Mouse (Mus musculus) hindbrain, embryonic 16.5 days (tissue): ENCODE measurements around the gene Ccl20. TPM values are rescaled to one million over a fixed set of nuclear protein-coding genes. Genes with fewer than 3 reads are reported as not detected.

Source experiments
- ATAC-seq: fragments of 200-750 bp; cut with Nextera tagmentation; 2 replicates; pipeline ENCODE4 v1.8.0; 2017; ENCODE audit warnings: moderate TSS enrichment, moderate library complexity
- H3K27ac ChIP-seq: fragments of 300-500 bp; sonication (generic); 2 replicates; pipeline ENCODE4 v1.5.1; 2014; ENCODE audit warnings: low read depth, mild to moderate bottlenecking, control low read depth, low read length, moderate library complexity
- H3K27me3 ChIP-seq: fragments of 300-500 bp; sonication (generic); replicated peaks from 2 replicates; pipeline ENCODE4 v1.6.1; 2014; ENCODE audit warnings: low read length; ENCODE audit not compliant: control insufficient read depth, insufficient read depth
- H3K36me3 ChIP-seq: fragments of 300-500 bp; sonication (generic); 2 replicates; pipeline ENCODE4 v1.6.1; 2014; ENCODE audit warnings: mild to moderate bottlenecking, low read length, moderate library complexity, mixed read lengths; ENCODE audit not compliant: control insufficient read depth, insufficient read depth
- H3K4me1 ChIP-seq: fragments of 300-500 bp; sonication (generic); 2 replicates; pipeline ENCODE4 v1.6.1; 2014; ENCODE audit warnings: low read depth, low read length; ENCODE audit not compliant: control insufficient read depth, insufficient read depth
- H3K4me2 ChIP-seq: fragments of 300-500 bp; sonication (generic); 2 replicates; pipeline ENCODE4 v1.6.1; 2014; ENCODE audit warnings: mild to moderate bottlenecking, low read length, control low read depth, moderate library complexity
- H3K4me3 ChIP-seq: fragments of 300-500 bp; sonication (generic); 2 replicates; pipeline ENCODE4 v1.5.1; 2014; ENCODE audit warnings: mild to moderate bottlenecking, low read length, control low read depth, moderate library complexity
- H3K9ac ChIP-seq: fragments of 300-500 bp; sonication (generic); 2 replicates; pipeline ENCODE4 v1.6.1; 2014; ENCODE audit warnings: low read depth, mild to moderate bottlenecking, control low read depth, low read length, moderate library complexity
- H3K9me3 ChIP-seq: fragments of 300-500 bp; sonication (generic); 2 replicates; pipeline ENCODE4 v1.6.1; 2014; ENCODE audit warnings: mild to moderate bottlenecking, low read length, moderate library complexity; ENCODE audit not compliant: control insufficient read depth
- WGBS: fragments of 180-500 bp; shearing (Covaris S2); extraction: QIAGEN DNeasy Blood & Tissue Kit; methylation state at CpG from one replicate; pipeline ENCODE4 v1.1.7; 2014; 5-methylcytosine and 5-hydroxymethylcytosine counted together
- polyA plus RNA-seq: library from polyadenylated mRNA; unstranded; fragments of >200 nt; fragmentation: Nextera tagmentation; extraction: Ambion mirVana; gene quantifications from 2 replicates; pipeline ENCODE4 v1.2.1, GENCODE M21; 2015

Ccl20 gene
- polyA plus RNA-seq, 1 experiment from 2014 or later, result not detected

- no peaks in the 10 kb centered on the region for H3K27me3 ChIP-seq
- no peaks in the 10 kb centered on the region for H3K9me3 ChIP-seq
- H3K9ac ChIP-seq, result no peak overlapping the region
- H3K4me1 ChIP-seq, result no peaks in the 10 kb centered on the region
- H3K27ac ChIP-seq, result no peak overlapping the region
- no peaks in the 10 kb centered on the region for H3K36me3 ChIP-seq
- ATAC-seq, result no peak
- WGBS, result 83% methylated on average over 3 of the region's 3 CpGs
- no peak overlapping the region for H3K4me3 ChIP-seq
- no peak overlapping the region for H3K4me2 ChIP-seq
Observed at GRCm38 (mm10) chr1:83120312-83120711, 3.7 kb downstream of the Ccl20 start.

- H3K27me3 ChIP-seq, result no peaks in the 10 kb centered on the region
- ATAC-seq, result no peak
- no peak overlapping the region for H3K4me2 ChIP-seq
- no peak overlapping the region for H3K4me3 ChIP-seq
- H3K9ac ChIP-seq, result no peak overlapping the region
- no peak overlapping the region for H3K27ac ChIP-seq
- WGBS, result 100% methylated on average over 2 of the region's 2 CpGs
- no peaks in the 10 kb centered on the region for H3K36me3 ChIP-seq
- no peaks in the 10 kb centered on the region for H3K9me3 ChIP-seq
- no peaks in the 10 kb centered on the region for H3K4me1 ChIP-seq
Observed at GRCm38 (mm10) chr1:83123201-83123600, 6.6 kb downstream of the Ccl20 start.

GRCm38 (mm10) chr1:83135829-83136228 is 19.3 kb downstream of the Ccl20 start:
- no peak overlapping the region for H3K9ac ChIP-seq
- H3K27me3 ChIP-seq, result no peaks in the 10 kb centered on the region
- no peaks in the 10 kb centered on the region for H3K9me3 ChIP-seq
- H3K4me2 ChIP-seq, result no peak overlapping the region
- 84% methylated on average over 7 of the region's 7 CpGs for WGBS
- H3K4me1 ChIP-seq, result no peaks in the 10 kb centered on the region
- ATAC-seq, result no peak
- no peaks in the 10 kb centered on the region for H3K36me3 ChIP-seq
- H3K27ac ChIP-seq, result no peak overlapping the region
- H3K4me3 ChIP-seq, result no peak overlapping the region

GRCm38 (mm10) chr1:83137847-83138246 is 21.3 kb downstream of the Ccl20 start:
- Histone ChIP-seq H3K4me1 (no peaks in the 10 kb centered on the region), H3K4me2 (no peak overlapping the region), H3K9ac (no peak overlapping the region), H3K4me3 (no peak overlapping the region), H3K27ac (no peak overlapping the region), H3K27me3 (no peaks in the 10 kb centered on the region), H3K9me3 (no peaks in the 10 kb centered on the region), H3K36me3 (no peaks in the 10 kb centered on the region)
- ATAC-seq, result no peak
- 90% methylated on average over 8 of the region's 8 CpGs for WGBS

GRCm38 (mm10) chr1:83138721-83139120 is 22.2 kb downstream of the Ccl20 start:
- Histone ChIP-seq H3K9me3 (no peaks in the 10 kb centered on the region), H3K27ac (no peak overlapping the region), H3K4me3 (no peak overlapping the region), H3K27me3 (no peaks in the 10 kb centered on the region), H3K9ac (no peak overlapping the region), H3K36me3 (no peaks in the 10 kb centered on the region), H3K4me1 (no peaks in the 10 kb centered on the region), H3K4me2 (no peak overlapping the region)
- 82% methylated on average over 6 of the region's 6 CpGs for WGBS
- no peak for ATAC-seq

- no peaks in the 10 kb centered on the region for H3K27me3 ChIP-seq
- H3K4me3 ChIP-seq, result no peak overlapping the region
- no peaks in the 10 kb centered on the region for H3K9me3 ChIP-seq
- H3K9ac ChIP-seq, result no peak overlapping the region
- no peaks in the 10 kb centered on the region for H3K4me1 ChIP-seq
- no peaks in the 10 kb centered on the region for H3K36me3 ChIP-seq
- no peak for ATAC-seq
- no peak overlapping the region for H3K4me2 ChIP-seq
- H3K27ac ChIP-seq, result no peak overlapping the region
- WGBS, result 89% methylated on average over 8 of the region's 8 CpGs
Observed at GRCm38 (mm10) chr1:83141510-83141909, 24.9 kb downstream of the Ccl20 start.

- H3K4me3 ChIP-seq, result no peak overlapping the region
- WGBS, result 86% methylated on average over 5 of the region's 5 CpGs
Observed at GRCm38 (mm10) chr1:83142055-83142454, 25.5 kb downstream of the Ccl20 start.

GRCm38 (mm10) chr1:83146547-83146946 is 30.0 kb downstream of the Ccl20 start:
- no peaks in the 10 kb centered on the region for H3K36me3 ChIP-seq
- ATAC-seq, result no peak
- 92% methylated on average over 2 of the region's 2 CpGs for WGBS
- H3K27me3 ChIP-seq, result no peaks in the 10 kb centered on the region
- H3K9ac ChIP-seq, result no peak overlapping the region
- no peak overlapping the region for H3K27ac ChIP-seq
- H3K4me2 ChIP-seq, result no peak overlapping the region
- no peak overlapping the region for H3K4me3 ChIP-seq
- no peaks in the 10 kb centered on the region for H3K4me1 ChIP-seq
- no peaks in the 10 kb centered on the region for H3K9me3 ChIP-seq

More at GRCm38 (mm10) chr1:83142055-83142454, 25.5 kb downstream of the Ccl20 start:
- Histone ChIP-seq H3K27me3 (no peaks in the 10 kb centered on the region), H3K4me1 (no peaks in the 10 kb centered on the region), H3K36me3 (no peaks in the 10 kb centered on the region), H3K9me3 (no peaks in the 10 kb centered on the region), H3K4me2 (no peak overlapping the region), H3K9ac (no peak overlapping the region), H3K27ac (no peak overlapping the region)
- no peak for ATAC-seq

GRCm38 (mm10) chr1:83150227-83150626 is 33.7 kb downstream of the Ccl20 start:
- no peaks in the 10 kb centered on the region for H3K36me3 ChIP-seq
- no peaks in the 10 kb centered on the region for H3K27me3 ChIP-seq
- no peak overlapping the region for H3K27ac ChIP-seq
- H3K9ac ChIP-seq, result no peak overlapping the region
- H3K9me3 ChIP-seq, result no peaks in the 10 kb centered on the region
- no peak overlapping the region for H3K4me3 ChIP-seq
- H3K4me1 ChIP-seq, result no peaks in the 10 kb centered on the region
- WGBS, result 78% methylated on average over 3 of the region's 3 CpGs
- H3K4me2 ChIP-seq, result no peak overlapping the region
- no peak for ATAC-seq

GRCm38 (mm10) chr1:83152961-83153360 is 36.4 kb downstream of the Ccl20 start:
- Histone ChIP-seq H3K4me2 (no peak overlapping the region), H3K36me3 (no peaks in the 10 kb centered on the region), H3K27ac (no peak overlapping the region), H3K4me1 (no peaks in the 10 kb centered on the region), H3K4me3 (no peak overlapping the region), H3K9ac (no peak overlapping the region), H3K9me3 (no peaks in the 10 kb centered on the region), H3K27me3 (no peaks in the 10 kb centered on the region)
- WGBS, result 91% methylated on average over 3 of the region's 3 CpGs
- ATAC-seq, result no peak
